Mouse (Mus musculus): ENCODE data around the gene Polr3g.
A peak's percentile ranks its signal among the peaks of the same experiment; 100 is the strongest.
"Not testable (repeated sequence)": the region's sequence is repeated elsewhere in the genome, so short reads cannot be mapped to it uniquely, and the experiment has no call there.

Polr3g gene

GRCm38 (mm10) chr13:81684258-81684657, 26.6 kb downstream of the Polr3g start:
- DNase-seq: no peak

DNA sequence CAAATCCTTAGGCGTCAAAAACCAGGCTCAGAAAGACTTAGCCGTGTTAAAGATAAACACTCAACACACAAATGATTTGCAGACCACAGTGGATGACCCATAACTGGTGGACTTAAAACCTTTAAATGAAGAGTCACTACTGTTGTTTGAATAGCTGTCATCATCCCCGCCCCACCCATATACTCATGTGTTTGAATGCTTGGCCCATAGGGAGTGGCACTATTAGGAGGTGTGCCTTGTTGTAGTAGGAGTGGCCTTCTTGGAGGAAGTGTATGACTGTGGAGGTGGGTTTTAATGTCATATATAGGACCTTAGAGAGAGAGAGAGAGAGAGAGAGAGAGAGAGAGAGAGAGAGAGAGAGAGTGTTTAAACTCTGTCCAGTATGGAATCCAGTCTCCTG, 27.7 kb downstream of the Polr3g start:
- no peak for DNase-seq

GRCm38 (mm10) chr13:81675333-81675732, 35.5 kb downstream of the Polr3g start:
- no peak for DNase-seq

- DNase-seq: no peak
These were observed 43.1 kb downstream of the Polr3g start for GRCm38 (mm10) chr13:81667713-81668112.

GRCm38 (mm10) chr13:81664331-81664698, 46.5 kb downstream of the Polr3g start:
- peak; percentile 74 for DNase-seq

GRCm38 (mm10) chr13:81663566-81664330, 47.1 kb downstream of the Polr3g start:
- peak; percentile 57 for DNase-seq

DNA sequence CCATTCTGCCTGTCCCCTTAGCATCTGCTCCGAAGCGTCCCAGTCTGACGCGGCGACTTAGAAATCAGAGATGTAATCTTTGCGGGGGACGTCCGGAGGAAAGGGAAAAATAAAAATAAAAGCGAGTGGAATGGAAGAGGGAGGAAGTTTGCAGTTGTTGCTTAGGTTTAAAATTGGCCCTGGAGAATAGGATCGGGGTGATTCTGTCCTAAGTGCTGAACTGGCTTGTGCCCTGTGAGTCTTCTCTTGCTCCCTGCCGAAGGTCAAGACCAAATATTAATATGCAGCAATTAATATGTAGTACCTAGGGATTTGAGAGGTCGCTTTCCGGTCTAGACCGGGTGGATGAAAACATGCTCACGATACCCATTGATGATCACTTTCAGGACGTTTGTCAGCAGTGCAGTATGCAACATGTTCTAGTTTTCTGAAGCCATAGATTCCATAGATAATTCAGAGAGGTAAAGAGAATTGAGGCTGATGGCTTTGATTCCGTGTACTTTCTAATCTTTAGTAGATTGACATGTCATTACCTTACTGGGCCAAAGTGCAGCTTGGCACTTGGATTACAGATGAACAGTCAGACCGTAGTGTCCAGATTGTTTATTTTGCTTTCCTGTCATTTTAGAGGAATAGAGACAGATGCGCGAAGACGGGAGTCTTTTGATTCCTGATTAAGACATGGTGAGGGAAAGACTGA, 52.6 kb downstream of the Polr3g start:
- no peak for DNase-seq

- peak; percentile 93 for DNase-seq
These were observed 53.3 kb downstream of the Polr3g start, which contains the start of gene Lysmd3 for GRCm38 (mm10) chr13:81657351-81658052. Lysmd3 (plus strand) TSS chr13:81657663.

DNA sequence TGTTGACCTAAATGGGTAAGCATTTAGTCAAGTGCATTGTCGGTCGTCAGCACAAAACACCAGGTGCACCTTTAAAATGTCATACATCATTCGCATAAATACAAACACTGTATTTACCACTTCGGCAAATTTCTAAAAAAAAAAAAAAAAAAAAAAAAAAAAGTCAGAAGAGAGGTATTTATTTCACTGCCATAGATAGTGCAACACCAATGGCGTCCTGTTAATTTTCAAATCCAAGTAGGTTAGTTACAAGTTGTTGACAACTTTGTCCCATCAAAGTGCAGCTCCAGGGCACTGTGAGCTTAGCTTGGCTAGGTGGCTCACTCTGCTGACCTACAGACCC, 53.8 kb downstream of the Polr3g start:
- no peak for DNase-seq

DNA sequence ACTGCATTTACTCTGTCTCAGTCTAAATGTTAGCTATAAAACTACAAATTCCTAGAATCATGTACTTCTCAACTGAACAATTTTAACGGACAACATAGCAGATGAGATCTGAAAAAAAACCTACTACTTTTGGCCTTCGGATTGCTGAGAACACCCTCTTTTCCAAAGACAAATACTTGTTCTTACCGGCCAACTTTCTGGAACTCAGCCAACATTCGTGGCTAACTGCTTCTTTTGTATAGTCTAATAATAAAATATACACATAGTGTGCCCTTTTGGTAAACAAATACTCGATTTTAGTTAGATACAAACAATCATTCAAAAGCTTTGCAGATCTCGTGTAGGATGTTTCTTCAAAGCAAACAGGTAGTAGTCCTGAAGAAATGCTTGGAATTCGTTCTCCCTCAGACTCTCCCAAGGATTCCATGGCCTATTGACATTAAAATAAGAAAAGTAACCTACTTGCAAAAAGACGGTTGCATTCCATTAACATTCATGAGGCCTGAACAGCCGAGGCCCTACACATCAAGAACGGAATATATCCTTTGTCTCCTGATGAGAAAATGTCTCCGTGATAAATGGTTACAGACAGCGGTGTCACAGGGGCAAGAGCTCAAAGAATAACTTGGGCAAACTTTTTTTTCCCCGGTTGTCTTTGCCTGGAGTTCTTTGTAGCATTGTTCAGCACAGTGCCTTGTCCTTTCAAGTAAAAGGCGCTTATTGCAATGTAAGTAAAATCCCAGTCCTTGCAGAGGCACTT, 54.5 kb downstream of the Polr3g start:
- peak; percentile 30 for DNase-seq

DNA sequence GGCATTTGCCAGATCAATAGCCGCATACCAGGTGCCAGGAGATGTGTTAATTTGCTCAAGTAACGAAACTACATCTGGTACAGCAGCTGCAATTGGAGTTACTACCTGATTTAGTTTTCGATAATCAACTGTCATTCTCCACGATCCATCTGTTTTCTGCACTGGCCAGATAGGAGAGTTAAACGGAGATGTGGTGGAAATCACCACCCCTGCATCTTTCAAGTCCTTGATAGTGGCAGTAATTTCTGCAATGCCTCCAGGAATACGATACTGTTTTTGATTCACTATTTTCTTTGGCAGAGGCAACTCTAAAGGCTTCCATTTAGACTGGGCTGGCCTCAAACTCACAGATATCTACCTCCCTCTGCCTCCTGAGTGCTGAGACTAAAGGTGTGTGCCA, 60.4 kb downstream of the Polr3g start:
- DNase-seq: not testable (repeated sequence)

DNA sequence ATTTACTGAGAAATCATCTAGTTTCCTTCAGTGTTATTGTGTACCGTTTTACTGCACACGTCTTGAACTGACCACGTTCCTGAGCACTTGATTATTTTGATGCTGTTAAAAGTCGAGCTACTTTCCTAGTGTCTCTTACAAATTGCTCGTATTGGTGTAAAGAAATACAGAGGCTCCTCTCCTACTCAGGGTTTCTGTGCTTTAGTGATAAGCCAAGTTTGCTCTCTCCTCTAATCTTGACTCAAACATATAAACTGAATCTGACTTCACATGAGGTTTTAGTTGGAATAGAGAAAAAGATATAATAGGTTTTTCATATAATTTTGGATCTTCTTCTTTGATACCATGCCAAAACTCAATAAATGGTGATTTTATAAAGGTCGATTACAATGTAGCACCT, 64.5 kb downstream of the Polr3g start:
- DNase-seq: no peak

DNA sequence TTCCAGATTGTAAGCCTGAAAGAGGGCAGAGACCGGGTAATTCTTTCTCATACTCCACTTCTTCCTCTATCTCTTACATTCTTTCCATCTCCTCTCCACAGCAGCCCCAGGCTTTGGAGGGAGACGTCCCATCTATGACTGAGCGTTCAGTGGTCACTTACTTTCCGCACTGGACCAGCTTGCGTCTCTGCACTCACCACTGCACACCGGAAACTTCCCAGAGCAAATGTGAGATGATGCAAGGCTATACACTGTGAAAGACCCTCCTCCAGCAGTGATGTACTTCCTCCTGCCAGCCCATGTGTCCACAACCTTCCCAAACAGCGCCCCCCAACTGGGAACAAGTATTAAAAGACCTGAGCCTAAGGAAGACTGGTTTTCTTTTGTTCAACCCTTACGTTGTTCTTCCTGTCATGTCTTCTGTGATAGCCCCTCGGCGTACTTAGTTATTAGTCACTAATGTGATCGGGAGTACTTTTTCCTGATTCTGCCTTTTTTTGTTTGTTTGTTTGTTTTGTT, 66.7 kb downstream of the Polr3g start:
- DNase-seq: no peak

- no peak for DNase-seq
These were observed 68.2 kb downstream of the Polr3g start for GRCm38 (mm10) chr13:81642491-81643149.

GRCm38 (mm10) chr13:81641289-81642045, 69.3 kb downstream of the Polr3g start:
- DNase-seq: peak; percentile 53

DNA sequence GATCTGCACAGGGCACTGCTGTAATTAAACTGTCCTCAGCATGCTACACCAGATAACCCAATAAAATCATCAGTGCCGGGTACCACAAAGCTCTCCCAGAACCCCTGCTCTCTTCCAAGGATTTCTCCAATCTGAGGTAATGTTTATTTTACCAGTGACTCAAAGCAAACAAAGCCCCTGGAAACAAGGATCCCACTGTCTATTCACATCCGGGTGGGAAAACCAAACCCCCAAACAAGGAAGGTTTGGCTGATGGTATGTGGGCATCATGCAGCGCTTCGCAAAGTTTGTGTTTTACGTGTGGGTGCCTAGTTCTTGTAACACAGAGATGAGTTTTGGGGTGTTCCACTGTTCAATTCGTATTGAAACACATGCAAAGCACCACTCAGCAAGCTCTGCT, 69.9 kb downstream of the Polr3g start:
- no peak for DNase-seq

- DNase-seq: no peak
These were observed 71.2 kb downstream of the Polr3g start for GRCm38 (mm10) chr13:81639624-81640023.

- peak; percentile 80 for DNase-seq
These were observed 77.9 kb downstream of the Polr3g start, which contains the start of gene Adgrv1 for GRCm38 (mm10) chr13:81632720-81633415. Adgrv1 (minus strand) TSS chr13:81633154.

GRCm38 (mm10) chr13:81630566-81630965, 80.2 kb downstream of the Polr3g start:
- no peak for DNase-seq

GRCm38 (mm10) chr13:81629395-81629794, 81.4 kb downstream of the Polr3g start:
- DNase-seq: no peak
